Mouse (Mus musculus) gonadal fat pad, adult 2 months (tissue): ENCODE results near the gene Copg2. TPM values are rescaled to one million over a fixed set of nuclear protein-coding genes. Genes with fewer than 3 reads are reported as not detected.

Experiments
- polyA plus RNA-seq: library from polyadenylated mRNA; depleted of rRNA; stranded (reverse); fragments of >200 nt; gene quantifications from 2 replicates; pipeline ENCODE4 v1.2.3, GENCODE M21; 2012; rRNA removed

Copg2 gene
- polyA plus RNA-seq, 1 experiment: 26.8 TPM

Other genes starting within 250 kb of the Copg2 start
- 13.9 and 16.4 TPM in 2 replicates for gene Cep41, start 203.0 kb downstream of the Copg2 start, polyA plus RNA-seq
- 268 and 948 TPM in 2 replicates for gene Mest, start 173.2 kb downstream of the Copg2 start, polyA plus RNA-seq
- gene Tsga13, start 18.8 kb upstream of the Copg2 start, polyA plus RNA-seq: 0.31 and 0.65 TPM in 2 replicates
- gene Klf14, start 62.3 kb upstream of the Copg2 start, polyA plus RNA-seq: 0.22 and 1.4 TPM in 2 replicates